Mouse (Mus musculus) c-Kit-positive CD71-positive TER-119-negative erythroid progenitor cells, embryonic 14.5 days (primary cell): ENCODE data around the gene Pde10a.

ENCODE experiments used
- DNase-seq: peaks from one replicate; pipeline ENCODE4 v3.0.0-alpha.2; 2013; ENCODE audit warnings: low read depth

The Pde10a gene

DNA sequence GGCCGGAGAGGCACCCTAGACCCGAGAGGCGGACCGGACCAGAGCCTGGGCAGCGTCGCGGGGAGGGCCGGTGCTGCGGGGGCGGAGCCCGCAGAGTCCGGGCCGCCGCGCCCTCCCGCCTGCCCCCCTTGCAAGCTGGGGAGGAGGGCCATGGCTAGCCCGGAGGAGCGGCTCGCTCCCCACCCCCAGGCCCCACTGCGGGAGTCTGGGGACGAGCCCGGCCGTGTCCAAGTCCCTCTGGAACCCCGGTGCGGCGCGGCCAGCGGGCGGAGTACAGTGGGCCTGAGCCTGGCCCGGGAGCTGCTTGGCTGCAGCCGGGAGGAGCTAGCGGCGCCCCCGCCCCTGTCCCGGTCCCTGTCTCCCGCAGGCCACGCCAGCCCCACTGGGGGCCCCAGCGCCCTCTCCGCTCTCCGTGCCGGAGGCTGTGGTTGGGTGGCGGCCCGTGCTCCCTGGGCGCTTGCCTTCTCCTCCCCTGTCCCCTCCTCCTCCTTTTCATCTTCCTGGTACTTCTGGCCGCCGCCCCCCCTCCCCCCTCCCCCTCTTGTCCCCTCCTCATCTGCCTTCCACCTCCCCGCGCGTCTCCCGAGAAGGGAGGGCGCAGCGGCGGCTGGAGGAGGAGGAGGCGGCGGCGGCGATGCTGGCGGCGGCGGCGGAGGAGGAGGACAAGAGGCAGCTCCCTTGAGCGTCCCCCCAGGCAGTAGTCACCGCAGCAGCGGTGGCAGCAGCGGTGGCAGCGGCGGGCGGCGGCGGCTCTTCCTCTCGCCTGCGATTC is 276.1 kb downstream of the Pde10a start:
- no peak for DNase-seq

DNA sequence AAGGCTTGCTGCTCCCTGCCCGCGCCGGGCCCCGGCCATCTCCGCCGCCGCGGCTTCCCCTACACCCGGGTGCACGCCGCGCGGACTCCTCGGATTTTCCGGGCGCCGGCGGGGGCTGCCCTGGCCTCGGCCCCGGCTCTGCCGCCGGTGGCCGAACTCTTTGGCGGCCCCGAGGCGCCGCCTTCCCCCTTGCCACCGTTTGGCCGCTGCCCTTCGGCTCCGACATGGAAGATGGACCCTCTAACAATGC is 276.6 kb downstream of the Pde10a start:
- no peak for DNase-seq

DNA sequence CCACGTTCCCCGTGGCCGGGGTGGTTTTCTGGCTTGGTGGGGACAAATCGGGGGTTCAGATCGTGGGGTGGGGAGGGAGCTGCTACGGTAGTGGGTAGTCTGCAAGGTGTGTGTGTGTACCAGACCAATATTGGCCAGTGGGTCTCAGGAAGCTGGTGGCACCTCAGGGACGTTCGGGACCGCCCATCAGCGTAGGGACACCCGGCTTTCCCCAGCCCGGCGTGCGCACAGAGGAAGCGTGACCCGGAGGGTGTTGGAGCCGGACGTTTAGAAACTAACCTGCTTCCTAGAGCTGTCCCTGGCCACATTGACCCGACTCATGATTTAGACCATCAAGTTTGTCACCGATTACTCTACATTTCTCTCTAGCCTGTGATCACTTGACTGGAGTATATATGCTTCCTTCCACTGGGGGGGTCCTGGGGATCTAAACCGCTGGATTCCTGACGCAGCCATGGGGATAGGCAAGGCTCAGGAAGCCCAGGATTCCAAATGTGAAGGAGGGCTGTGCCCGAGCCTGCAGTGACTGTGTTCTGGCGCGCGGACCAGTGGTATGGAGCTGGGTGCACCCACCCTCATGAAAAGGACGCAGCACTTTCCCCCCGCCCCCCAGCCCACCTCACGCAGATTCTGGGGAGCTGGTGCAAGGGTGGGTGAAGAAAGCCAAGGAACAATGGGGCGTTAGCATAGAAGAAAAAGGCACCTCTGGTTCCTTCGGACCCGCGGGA is 277.2 kb downstream of the Pde10a start:
- DNase-seq = no peak

DNA sequence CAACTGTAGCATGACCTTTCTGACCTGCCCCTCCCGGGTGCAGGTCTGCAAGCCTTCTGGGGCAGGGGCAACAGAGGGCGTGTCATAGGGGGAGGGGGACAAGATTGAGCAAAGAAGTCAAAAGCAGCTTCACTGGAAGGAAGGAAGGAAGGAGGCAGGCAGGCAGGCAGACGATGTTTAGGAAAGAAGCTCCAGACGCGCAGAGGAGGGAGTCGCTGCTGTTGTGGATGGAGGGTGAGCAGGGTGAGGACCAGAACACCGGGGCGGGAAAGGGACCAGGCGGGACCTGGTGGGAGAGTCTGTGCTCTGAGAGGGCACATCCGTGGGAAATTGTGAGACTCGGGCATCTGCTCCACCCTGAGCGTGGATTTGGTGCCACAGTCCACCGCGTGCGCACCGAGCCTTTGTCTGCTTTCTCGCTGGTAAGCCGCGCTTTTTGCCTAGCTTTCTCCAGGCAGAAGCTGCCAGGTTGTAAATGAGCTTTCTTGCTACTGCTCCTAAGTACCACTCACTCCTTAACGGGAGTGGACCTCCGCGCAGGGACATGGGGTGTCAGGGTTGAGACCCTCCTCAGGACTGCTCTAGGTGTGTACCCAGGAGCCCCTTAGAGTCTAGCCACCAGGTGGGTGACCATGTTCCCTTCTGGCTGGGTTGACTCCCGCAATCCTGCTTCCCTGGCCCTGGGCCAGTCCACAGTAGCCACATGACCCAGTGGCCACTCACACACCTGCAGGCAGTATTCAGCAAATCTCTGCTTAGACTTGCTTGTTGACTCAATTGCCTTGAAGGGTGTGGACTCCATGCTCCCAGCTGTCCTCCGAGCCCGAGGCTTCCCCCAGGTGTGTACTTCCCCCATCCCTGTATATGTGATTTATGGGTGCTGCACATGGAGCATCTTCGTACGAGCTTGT is 278.0 kb downstream of the Pde10a start:
- DNase-seq = no peak

DNA sequence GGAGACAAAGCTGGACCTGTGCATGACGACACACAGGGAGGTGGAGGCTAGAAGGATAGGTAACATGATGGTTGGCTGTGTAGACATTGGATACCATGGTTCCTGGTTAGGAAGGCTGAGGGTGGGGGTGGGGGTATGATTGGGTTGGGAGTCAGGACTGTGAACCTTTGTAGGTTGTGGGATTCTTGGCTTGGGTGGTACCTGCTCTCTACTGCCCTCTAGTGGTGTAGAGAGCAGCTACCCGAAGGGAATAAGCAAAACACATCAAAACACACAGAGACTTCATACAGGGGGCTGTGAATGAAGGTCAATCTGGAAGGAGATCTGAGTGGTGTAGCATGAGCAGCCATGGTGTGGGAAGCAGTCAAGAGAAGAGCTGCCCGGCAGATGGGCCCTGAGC is 282.2 kb downstream of the Pde10a start:
- peak; percentile 16 for DNase-seq

DNA sequence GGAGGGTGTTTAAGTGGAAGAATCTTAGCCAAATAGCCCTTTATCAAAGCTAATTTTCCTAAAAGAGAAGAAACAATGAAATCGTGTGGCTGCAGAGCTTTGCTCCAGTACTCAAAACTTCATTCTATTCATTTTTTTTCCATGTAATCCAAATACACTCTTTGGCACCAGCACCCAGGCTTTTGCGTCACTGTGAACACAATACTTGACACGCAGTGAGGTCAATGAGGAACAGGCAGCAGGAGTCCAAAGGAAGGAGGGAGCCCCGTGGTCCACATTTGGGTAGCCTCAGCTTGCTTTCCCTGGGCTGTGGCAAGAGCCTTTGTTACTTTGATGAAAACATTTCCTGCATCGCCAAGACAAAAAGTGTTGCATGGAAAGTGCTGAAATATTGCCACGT is 284.6 kb downstream of the Pde10a start:
- DNase-seq = no peak

DNA sequence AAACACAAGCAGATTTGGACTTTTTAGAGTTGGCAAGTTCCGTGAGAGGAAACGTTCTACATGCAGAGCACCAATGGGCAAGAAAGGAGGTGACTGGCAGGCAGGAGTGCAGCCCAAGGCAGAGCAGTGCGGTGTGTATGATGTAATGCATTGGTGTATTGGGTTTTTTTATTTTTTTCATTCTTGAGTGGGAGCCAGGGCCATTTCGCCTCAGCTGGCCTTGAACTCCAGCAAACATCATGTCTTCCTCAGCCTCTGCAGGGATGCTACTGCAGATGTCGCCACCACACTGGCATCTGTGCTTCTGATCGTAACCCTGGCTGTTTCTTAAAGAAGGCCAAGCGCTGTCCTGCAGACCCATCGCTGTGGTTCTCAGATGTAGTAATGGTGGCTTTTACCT is 285.0 kb downstream of the Pde10a start:
- no peak for DNase-seq

DNA sequence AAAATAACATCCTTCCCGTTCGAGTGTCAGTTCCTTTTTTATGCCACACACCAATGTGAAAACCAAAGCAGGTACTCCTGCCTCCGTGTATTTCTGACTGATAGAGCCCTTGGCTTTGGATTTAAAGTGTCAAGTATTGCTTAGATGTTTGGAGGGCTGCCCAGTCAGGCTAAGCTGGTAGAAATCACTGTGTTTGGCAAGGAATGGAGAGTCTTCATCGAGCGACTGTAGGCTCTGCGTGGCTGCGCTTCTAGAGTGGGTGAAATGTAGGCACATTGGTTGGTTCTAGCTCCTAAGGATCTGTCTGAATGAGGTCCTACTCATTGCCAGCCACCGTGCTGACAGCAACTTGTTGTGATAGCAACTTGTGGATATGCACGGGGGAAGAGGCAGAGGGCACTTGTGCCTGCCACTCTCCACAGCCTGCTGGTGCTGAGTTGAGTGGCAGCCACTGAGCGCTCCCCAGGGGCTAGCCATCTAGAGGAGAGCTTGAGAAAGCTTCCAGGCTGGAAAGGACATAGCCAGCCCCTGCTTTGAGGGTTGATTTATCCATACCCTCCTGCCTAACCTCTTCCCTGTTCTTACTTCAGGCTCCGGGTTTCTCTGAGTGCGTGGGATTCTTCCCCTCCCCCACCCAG is 287.2 kb downstream of the Pde10a start:
- no peak for DNase-seq

DNA sequence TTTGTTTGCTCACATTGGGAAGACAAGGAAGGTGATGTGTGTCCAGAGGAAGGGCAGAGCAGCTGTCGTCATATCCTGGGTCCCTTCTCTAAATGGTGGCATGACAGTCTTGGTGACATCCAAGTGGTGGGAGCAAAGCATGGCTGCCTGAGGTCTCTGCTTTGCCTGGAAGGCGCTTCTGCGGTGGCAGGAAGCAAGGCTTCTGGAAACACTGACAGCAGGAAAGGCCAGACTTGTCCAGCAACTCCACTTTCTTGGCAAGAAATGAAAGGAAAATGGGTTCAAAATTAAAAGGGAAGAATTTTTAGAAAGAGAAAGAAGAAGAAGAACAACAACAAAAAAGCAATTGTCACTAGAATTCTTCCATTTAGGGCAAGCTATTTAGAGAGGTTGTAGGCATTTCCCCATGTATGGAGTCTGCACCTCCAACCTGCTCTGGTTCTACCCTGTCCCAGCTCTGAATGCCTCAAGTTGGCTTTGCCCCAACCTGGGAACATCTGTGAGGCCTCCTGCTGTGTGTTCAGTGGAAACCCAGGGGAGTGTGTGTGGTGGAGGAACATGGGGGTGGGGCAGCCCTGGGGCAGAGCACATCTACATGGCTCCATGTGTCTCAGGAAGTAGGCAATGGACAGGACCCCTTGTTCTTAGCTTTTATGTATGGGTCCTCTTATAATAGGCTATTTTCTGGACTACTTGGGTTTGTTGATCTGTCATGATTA is 288.8 kb downstream of the Pde10a start:
- DNase-seq = no peak

DNA sequence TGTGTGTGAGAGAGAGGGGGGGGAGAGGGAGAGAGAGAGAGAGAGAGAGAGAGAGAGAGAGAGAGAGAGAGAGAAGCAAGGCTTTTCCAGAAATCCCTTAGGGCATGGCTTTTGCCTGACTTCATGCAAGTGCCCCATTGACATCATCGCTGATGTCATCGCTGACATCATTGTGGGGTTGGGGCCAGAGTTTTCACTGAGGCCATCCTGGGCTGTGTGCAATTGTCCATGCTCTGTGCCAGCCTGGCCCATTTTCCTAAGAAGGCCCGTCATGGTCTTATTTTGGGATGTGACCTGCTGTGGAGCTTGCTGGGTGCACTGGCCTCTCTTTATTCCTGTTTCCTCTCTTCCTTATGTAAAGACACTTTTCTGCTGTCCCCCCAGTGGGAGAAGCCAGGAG is 290.2 kb downstream of the Pde10a start:
- DNase-seq = no peak

DNA sequence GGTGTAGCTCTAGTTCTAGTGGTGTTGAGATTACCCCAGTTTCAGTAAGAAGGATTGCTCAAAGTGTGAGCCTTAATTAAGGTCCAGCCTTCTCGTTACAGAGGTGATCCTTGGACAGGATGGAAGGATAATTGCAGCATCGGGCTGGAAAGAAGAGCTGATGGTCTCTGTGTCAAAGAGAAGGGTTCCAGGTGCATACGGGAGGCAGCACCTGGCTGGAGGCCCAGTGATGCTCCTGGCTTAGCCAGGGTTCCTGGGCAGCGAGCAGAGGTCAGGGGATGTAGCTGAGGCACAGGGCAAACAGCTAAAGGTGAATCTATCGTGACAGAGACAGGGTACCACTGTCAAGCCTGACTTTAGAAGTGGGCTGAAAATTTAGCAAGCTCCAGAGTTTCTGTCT is 290.7 kb downstream of the Pde10a start:
- no peak for DNase-seq

DNA sequence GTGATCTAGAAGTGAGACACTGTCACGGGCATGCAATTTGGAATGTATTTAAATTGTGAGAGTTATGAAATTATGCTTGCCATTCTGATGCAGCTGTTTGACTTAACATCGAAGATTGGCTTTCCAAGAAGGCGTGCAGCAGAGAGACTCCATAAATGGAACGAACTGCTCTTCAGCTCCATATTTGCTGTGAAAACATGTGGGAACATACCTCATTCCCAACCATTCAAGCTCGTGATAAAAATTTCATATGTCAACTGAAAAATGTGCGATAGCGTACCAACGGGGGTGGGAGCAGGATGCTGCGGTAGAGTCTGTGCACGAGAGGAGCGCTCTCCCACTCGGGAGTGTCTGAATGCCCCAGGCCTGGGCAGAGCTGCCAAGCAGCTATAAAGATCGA is 293.5 kb downstream of the Pde10a start:
- no peak for DNase-seq

DNA sequence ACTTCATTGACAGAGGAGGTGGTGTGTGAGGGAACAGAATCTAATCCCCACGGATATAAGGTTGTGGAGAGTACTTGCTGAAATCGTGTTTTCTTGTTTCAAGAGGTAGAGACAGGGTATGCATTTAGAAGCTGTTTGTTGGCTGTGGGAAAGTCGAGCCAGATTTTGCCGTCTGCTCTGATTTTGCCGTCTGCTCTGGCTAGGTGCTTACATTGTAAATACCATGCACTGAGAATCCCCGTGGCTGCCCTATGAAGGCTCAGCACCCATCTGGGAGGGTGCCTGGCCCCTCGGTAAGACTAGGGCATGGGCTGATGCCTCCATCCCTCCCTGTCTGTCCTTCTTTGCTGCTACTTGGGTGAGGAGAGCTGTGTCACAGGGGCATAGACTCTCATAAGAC is 298.4 kb downstream of the Pde10a start:
- no peak for DNase-seq

DNA sequence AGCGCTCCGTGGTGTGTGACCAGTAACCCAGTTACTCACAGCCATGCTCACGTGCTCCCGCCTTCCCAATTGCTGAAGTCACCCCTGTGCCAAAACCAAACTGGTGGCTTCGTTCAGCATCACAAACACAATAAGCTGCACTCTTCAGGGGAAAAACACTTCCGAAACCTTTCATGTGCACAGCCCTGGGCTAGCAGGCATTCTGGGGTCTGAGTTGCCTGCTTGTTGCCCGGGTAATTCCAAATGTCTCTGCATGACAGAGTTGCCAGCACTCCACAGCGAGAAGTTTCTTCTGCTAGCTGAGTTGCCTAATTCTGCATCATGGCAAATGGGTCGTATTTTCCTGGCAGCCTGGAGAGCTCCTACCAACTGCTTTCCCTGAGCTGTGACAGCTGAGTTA is 302.0 kb downstream of the Pde10a start:
- DNase-seq = no peak

DNA sequence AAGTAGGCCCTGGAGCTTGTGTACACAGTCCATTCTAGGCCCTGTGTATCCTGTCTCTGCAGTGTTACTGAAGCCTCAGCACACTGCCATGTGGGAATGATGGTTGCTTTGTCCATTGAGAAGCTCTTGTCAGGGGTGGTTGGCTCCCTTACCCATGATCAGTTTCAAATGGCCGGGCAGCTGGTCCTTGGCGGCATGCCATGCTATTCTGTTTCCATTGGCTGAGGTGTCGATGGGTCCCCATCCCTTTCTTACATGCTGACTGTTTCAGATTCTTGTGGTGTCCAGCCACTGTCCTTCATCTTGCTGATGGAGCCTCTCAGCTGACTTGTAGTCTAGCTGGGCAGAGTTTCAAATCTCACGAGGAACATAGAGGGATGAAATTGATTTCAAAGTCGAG is 305.8 kb downstream of the Pde10a start:
- no peak for DNase-seq

DNA sequence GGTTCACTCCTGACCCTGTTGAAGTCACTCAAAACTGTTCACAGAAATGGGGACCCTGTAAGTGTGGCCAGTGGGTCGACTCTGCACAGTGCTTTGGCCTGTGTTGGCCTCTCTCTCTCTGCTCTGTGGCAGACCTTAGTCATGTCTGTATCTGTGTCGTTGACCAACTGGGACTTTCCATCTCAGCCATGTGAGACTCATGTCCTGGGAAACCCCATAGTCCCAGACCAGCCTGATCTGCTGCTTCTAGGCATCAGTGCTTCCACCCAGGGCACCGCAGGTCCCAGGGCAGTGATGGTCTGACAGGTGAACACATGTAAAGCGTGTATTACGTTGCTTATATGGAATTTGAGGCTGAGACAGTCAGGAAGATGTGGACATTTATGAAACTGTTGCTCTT is 311.1 kb downstream of the Pde10a start:
- no peak for DNase-seq

DNA sequence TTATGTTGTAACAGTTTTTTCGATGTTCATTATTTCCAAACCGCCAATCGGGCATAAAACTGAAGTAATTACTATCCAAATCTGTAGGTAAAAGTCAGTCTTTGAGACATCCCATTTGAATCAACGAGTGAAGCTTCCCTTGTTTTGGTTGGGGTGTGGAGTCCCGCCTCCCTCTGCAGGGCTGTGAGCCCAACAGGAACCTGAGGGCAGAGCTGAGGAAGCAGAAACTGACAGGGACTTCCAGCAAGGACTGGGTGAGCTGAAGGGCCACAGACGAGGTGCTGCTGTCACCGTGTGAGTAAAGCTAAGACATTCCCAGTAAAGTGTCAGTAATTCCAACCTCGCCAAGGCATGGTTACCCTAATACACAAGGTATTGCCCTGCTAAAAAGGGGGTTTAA is 313.1 kb downstream of the Pde10a start:
- DNase-seq = no peak

DNA sequence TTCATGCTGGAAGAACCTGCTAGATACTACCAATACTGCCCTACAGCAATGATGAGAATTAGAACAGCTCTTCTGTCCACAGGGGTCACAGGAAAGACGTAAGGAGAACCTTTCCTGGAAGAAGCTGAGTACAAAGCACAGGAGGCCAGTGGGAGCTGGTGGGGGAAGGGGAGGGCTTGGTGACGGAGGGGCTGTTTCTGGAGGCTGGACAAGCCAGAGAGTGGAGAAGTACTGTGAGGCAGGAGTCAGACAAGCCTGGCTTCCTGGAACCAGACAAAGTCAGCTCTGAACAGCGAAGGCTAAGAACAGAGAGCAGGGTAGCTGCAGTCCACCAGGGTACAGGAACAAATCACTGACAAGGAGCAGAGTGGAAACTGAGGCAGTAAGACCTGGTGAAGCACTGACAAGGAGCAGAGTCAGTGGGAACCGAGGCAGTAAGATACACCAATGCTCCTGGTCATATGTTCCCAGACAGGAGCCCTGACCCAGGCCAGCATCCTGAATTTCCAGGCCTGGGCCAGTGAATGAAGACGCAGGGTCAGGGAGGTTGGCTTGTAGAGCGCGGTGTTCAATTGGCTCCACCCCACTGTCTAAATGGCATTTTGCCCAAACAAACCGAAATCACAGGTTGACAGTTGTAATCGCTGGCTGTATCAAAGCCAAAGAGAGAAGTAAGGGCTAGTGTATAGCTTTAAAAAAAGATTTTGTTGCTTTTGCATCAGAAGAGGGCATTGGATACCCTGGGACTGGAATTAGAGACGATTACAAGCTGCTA is 314.3 kb downstream of the Pde10a start:
- DNase-seq = no peak

DNA sequence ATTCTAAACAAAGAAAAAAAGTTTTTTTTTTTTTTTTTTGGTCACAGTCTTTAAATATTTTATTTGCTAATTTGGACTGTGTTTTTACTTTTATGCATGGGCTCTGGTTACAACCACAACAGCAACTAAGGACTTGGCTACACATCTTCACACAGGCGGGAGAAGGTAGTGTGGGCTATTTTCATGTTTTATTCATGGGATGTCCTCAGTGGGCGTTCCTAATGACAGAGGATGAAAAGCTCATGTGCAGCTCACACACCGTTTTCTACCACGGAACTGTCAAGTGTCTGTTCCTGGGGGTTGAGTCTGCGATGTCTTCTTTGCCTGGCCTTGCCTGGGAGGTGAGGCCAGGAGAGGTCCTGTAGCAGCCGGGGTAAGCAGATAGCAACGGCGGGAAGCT is 315.9 kb downstream of the Pde10a start:
- no peak for DNase-seq

DNA sequence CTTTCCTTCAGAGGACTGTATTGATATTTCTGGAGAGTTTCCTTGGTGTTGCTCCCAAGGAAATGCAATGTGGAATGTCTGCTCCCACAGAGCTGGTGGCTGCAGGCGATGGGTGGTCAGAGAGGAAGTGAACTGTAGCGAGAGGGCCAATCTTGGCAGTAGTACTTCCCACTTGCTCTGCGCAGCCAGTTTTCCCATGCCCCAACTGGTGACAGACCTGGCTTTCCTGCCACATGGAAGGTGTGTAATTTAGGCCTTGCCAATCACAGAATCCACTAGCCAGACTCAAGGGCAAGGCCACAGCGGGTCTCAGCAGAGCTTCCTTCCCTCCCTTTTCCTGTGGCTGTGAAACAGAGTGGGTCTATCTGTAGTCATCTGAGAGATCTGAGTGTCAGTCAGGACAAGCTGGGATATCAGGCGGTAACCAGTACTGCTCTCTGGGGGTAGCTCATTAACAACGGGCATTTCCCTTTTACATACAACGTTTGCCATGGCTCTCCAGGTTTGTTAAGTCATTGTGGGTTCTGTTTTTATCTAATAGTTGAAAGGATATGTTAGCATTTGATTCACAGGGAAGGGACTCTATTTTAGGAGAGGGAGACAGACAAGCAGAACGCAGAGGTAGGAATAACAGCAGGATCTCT is 316.8 kb downstream of the Pde10a start:
- no peak for DNase-seq

DNA sequence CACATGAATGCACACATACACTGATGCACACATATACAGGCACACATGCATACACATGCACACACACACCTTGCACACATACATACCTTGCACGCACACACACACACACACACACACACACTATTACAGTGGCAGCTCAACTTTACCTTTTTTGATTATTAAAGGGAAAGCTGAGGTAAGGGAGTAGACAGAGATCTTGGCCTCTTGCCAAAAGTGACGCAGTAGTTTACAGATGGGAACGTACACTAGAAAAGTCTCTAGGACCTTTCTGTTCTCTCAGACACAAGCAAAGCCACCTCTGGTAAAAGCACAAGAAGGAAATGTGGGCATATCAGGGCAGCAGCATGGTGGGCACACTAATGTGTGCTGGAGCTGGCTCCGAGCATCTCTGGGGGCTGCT is 317.5 kb downstream of the Pde10a start:
- DNase-seq = no peak
